Mouse (Mus musculus) brain, embryonic 14.5 days (tissue): ENCODE measurements around the gene Uaca.

Experiments used
- CTCF ChIP-seq: fragments of 200-500 bp; IDR thresholded peaks from 2 replicates; pipeline ENCODE4 v1.5.1; 2012; ENCODE audit warnings: inconsistent platforms, mild to moderate bottlenecking, moderate library complexity, borderline replicate concordance; ENCODE audit not compliant: insufficient read depth, insufficient read length; ENCODE audit errors: extremely low read depth
- POLR2A ChIP-seq: fragments of 200-500 bp; IDR thresholded peaks from 2 replicates; pipeline ENCODE4 v1.6.1; 2012; ENCODE audit warnings: mild to moderate bottlenecking, inconsistent platforms, borderline replicate concordance; ENCODE audit not compliant: poor library complexity, insufficient read depth, insufficient read length, severe bottlenecking; ENCODE audit errors: extremely low read depth

- TF ChIP-seq CTCF, result no peak
- no peak for TF ChIP-seq POLR2A
These were observed 70.3 kb downstream of the Uaca start for GRCm38 (mm10) chr9:60864664-60865063.
